Mouse (Mus musculus): ENCODE data around the gene Ttc36.

Gene Ttc36

DNA sequence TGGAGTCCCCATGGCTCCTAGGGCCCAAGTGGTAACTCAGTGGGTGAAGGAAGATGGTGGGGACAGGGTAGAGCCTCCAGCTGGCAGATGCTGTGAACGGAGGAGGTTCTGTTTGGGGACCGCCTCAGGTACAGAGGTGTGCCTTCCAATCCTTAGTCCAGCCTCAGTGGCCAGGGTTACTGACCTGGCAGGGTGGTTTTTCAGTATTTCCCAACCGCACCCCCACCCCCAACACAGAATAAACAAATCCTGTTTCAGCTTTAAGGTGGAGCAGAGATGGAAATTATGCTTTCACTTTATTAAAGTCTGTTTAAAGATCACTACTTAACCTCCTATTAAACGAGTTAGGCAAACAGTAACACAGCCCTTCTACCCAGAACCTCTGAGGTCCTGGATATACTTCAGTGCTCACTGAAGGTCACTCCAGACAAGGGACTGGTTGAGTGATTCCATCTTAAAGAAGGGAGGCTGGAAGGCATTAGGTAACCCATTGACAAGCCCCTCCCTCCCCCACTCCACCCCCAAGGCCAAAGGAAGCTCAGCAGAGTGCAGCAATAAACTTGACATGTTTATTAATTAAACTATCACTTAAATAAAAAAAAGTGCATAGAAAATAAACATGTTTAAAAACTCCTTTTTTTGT lies at the start of gene Ttc36:
Gene Ttc36 (minus strand): TSS at position 265 of the 643 bp plus-strand sequence.
- in situ Hi-C loops (cut with MboI, MseI) = no loop called here

DNA sequence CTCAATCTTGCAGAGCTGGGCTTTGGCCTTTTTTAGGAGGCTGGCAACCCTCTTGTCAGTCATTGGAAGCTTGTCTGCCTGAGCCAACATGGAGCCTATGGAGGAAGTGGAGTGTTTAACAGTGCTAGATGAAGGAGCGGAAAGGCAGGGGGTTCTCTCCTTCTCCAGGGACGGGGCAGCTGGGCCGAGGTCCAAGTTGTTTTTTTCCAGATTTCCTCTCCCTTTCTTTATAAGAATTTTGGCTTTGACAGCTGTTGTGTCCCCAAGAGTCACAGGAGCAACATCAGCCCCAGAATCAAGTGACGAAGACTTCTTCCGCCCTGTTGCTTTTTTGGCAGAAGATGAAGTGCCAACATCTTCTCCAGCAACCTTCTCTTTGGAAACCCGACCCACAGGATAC lies 44.6 kb upstream of the Ttc36 start:
- in situ Hi-C loops (cut with MboI, MseI) = no loop called here

DNA sequence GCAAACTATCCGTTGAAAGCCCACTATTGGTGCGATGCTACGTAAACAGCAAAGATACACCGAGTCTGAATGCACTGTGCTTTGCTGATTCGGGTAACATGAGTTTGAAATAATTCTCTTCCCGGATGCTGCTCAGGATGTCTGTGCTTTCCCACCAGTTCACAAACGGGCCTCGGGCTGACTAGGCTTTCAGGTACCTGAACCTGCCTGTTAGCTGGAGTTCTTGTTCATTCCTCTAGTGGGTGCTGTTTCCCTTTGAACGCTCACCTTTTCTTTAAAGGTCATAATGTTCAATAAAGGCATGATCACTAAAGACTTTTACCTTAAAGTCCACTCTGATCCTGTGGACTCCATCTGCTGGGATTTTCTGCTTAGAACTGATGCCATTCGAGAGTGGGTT lies 38.4 kb upstream of the Ttc36 start:
- in situ Hi-C loops (cut with MboI, MseI) = no loop called here

DNA sequence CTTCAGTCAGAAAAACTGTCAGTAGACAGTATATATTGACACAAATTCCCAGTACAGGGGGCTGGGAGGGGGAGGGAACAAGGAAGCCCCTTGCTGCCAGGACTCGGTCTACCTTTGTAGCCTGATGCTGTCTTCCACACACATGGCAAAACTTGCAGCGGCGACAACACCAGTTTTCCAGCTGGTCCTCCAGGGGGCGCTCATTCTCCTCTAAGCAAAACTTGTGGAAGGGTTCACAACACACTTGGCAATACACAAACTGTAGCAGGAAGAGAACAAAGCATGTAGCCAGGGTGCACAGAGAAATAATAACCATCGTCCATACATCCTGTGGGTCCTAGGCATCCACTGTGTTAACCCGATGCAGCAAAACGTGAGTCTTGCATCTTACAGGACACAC lies 33.6 kb upstream of the Ttc36 start:
- in situ Hi-C loops (cut with MboI, MseI) = no loop called here

DNA sequence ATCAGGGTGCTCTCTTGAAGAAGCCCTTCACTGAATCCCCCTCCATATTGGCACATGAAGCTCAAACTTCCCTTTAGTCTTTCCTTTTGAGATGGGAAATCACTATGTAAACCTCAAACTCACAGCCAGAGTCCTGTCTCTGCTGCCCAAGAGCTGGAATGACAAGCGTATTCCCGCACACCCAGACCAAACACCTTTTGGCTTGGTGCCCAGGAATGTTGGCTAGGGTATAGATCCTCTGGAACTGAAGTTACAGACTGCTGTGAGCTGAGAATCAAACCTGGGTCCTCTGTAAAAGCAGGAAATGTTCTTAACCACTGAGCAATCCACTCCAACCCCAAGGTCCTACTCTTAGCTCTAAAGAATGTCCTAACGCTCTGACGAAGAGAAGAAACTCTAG lies 29.5 kb upstream of the Ttc36 start:
- in situ Hi-C loops (cut with MboI, MseI) = no loop called here

DNA sequence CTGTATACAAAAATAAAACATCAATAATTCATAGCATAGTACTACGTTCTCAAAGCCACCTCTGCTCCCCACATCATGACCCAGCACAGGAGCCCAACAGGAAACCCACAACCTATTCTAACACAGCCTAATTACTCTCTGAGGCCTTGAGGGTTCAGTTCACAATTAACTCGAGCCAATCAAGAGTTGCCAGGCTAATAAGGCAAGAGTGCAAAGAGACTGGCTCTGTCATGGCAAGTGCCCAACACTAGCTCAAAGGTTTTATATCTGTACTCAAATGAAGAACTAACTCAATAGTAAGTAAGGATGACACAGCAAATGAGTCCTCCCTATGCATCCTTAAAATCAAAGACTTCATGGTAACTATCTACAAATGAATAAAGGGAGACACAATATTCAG lies 27.6 kb upstream of the Ttc36 start:
- in situ Hi-C loops (cut with MboI, MseI) = no loop called here

DNA sequence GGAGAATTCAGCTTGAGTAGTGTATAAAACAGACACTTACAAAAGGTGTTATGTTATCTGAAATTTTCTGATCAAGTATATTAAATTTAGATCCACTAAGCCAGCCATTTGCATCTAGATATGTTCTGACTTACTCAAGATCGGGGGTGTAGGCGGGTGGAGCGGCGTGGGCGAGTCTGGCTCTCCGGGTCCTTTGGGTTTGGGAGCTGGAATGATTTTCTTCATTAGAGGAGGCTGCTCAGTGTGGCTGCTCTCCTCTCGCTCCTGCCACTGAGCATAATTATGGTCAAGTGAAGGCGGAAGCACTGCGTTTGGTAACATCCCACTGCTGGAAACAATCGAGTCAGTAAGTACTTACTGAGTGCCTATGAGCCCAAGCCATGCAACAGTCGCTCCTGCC lies 26.1 kb upstream of the Ttc36 start:
- in situ Hi-C loops (cut with MboI, MseI) = loop anchor here (10.0 kb wide), 1 partner anchor 194 kb away; no protein-coding TSS in a partner anchor

DNA sequence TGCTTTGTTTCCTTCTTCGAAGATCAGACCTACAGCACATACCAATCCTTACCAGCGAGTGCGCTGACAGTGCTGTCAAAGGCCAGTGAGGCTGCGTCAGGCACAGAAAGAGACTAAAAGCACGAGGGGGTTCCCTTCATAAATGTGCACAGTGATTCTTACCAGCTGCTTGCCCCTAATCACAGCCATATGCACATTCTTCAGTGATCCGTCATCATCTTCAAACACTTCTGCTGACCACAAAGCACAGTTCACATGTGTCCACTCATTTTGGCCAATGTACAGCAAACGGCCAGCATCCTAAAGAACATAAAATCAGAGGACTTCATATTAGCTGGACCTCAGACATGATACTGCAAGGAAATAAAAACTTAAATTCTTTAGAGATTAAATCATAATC lies 23.8 kb upstream of the Ttc36 start:
- in situ Hi-C loops (cut with MboI, MseI) = loop anchor here (10.0 kb wide), 1 partner anchor 192 kb away; no protein-coding TSS in a partner anchor

DNA sequence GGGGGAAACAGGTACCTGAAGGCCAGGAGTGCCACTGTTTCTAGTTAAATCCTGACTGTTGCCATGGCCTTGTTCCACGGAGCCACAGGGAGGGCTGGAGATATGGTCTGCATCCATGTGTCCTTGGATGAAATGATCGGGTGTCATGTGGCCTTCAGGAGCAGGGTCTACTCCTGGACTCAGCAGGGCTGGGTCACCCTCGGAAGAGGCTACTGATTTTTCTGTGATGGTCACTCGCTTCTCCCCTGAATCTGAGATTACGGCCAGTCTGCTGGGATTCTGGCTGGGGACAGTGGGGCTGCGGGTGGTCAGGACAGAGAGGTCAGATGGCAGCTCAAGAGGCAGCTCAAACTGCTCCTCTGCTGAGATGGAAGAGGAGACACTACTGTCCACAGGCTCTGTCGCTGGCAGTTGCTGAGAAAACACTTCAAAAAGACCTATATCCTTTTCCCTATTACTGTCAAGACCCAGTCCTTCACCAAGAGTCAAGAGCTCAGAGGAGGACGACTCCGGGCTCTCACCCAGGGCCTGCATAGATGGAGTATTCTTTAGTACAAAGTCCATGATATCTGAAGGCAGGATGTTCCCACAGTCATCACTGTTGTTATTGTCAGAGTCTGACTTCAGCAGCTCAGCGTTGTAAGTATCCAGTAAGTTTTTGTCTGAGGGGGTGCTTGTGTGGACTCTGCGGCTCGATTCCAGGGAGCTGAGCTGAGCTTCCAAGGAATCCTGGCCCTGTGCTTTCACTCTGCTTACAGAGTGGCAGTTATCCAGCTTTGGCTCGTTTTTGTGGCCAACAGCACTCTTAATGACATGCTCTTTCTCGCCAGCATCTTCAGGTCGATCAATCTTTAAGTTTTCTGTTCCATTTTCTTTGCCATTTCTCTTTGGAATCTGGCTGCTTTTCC lies 17.3 kb upstream of the Ttc36 start:
- in situ Hi-C loops (cut with MboI, MseI) = loop anchor here (10.0 kb wide), 2 partner anchors 185 to 285 kb away; no protein-coding TSS in a partner anchor

DNA sequence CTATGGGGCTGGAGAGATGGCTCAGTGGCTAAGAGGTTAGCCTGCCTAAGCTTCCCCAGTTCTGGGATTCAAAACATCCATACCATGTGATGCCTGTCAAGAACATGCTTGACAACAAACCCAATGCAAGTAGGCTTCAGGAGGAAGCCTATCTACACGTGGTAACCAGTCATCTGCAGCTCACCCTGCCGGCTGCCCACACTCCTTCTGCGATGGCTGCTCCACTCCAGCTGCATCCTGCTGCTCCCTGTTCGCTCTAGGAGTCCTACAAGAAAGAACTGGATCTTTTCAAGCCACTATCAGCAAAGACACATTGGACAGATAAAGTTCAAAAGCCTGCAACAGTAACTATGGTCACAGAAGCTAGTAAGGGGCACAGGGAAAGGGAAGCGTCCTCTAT lies 14.7 kb upstream of the Ttc36 start:
- in situ Hi-C loops (cut with MboI, MseI) = loop anchor here (10.0 kb wide), 1 partner anchor 287 kb away; no protein-coding TSS in a partner anchor

DNA sequence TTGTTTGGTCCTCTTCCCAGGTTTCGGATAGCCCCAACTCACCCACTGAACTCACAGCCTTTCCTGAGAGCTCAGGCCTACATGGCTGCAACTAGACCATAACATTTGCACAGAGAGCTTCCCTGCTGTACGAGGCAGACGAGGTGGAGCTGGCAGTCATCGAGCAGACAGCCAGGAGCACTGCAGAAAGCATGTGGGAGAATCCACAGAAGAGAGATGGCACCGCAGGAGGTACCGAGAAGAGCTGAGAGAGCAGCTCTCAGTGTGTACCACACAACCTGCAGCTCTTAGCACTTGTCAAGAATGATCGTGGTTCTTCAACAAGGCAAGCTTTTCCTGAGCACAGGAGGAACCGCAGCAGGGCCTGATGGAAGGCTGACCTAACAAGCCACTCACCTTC lies 11.3 kb upstream of the Ttc36 start:
- in situ Hi-C loops (cut with MboI, MseI) = loop anchor here (10.0 kb wide), 1 partner anchor 291 kb away; no protein-coding TSS in a partner anchor

DNA sequence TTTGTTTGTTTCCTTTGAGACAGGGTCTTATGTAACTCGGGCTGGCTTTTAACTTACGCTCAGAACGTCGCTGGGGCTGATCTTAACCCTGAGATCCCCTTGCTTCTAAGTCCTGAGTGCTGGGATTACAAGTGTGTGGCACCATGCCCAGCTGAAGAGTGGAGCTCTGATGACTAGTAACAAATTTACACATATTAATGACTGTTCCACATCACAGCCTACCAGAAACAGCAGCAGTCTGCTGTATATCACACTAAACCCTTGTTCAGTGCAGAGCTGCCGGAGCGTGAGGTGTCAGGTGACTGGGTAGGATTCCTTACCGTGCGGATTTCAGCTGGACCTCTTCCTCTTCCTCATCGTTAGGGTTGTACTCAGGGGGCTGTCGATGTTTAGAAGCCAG lies 7.4 kb upstream of the Ttc36 start:
- in situ Hi-C loops (cut with MboI, MseI) = loop anchor here (10.0 kb wide), 1 partner anchor 294 kb away; no protein-coding TSS in a partner anchor

DNA sequence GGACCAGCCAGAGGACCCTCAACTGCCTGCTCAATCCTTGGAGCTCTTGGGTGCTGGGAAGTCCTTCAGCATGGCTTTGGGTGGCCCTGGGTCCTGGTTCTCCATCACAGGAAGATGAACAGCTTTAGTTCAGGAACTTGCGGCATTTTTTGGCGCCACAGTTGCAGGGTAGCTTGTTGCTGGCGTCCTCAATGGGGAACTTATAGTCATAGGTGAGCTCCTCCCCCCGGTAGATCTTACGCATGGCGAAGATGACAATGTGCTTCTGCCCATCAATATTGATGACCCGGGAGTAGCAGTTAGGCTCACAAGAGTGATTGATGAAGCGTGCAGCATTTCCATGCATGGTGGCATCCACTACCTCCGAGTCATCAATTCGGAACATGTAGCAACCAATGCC lies 4.9 kb upstream of the Ttc36 start:
- in situ Hi-C loops (cut with MboI, MseI) = no loop called here

DNA sequence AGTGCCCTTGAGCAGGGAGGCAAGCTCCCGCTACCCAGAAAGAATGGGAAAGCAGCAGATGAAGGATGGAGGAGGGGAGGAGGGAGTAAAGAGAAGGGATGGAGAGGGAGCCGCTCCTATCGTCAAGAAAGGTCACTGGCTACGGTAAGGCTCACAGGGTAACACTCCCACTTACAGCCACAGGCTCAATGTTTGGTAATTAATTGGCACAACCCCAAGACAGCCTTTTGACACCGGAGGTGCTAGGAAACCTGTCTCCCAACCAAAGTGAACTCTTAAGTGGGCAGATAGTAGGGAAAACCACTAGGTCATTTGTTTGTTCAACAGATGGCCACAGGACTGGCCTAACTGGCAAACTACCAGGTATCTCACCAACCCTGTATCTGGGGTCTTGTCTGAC lies 4.3 kb upstream of the Ttc36 start:
- in situ Hi-C loops (cut with MboI, MseI) = no loop called here

DNA sequence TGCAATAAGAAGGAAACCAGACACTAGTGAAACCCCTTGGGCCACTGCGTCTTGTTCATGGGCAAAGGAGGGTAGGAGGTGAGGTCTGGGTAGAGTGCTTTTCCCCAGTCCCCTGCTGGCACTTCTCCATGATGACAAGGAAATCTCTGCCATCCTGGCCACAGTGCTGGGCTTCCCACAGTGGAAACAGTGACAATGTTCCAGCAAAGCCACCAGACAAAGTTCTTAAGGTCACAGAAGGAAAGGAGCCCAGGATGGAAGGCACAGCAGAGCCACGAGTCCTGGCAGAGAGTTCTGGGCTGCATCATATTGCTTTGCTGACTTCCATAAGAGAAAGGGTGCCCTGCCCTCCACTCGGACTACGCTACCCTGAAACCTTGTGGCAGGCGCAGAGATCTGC lies 2.7 kb upstream of the Ttc36 start:
- in situ Hi-C loops (cut with MboI, MseI) = no loop called here

DNA sequence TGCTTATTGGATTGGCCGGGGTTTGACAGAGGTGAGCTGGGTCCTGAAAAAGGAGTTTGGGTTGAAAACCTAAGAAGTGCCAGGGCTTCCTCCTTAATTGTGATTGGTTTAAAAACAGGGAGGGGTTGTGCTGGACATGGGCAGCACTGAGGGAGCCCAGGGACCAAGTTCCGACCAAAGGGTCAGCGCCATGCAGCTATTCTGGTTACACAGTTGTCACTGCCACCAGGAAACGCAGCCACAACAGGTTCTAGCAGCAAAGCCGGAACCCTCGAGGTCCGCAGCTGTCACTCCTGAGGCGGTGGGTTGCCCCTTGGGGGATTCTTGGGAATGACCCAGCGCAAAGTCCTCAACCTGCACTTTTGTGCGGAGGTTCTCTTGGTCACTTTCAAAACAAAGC lies 1.8 kb upstream of the Ttc36 start:
- in situ Hi-C loops (cut with MboI, MseI) = no loop called here

DNA sequence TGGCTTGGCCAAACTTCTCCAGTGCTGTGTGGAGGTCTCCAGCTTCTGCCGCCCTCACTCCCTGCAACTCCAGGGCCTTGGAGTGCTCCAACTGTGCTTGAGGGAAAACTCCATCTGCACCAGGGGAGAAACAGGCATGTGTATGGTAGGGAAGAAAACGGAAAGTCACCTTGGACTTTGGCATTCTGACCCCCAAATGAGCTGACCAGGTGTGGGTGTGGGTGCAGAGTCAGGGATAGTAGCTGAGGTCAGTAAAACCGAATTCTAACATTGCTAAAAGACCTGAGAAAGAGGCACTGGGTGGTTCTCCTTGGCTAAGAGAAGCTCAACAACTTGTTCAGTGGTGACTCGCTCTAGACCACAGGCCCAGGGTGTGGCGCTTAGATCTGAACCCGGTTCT lies 1.2 kb downstream of the Ttc36 start:
- in situ Hi-C loops (cut with MboI, MseI) = no loop called here

DNA sequence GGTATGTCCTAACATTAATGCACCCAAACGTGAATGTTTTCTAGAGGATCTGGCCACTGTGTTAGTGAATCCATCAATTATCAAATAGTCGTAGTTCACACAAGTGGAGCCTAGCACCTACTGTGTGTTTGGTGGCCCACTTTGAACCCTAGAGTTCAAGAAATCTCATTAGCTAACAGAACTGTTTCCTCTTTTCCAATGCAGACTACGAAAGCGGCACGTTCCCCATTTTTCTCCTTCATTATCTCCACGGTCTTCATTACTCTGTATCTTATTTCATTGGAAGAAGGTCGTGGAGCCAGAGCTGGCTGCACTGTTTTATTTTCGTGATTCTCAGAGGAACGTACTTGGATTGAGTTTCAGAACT lies 2.9 kb downstream of the Ttc36 start:
- in situ Hi-C loops (cut with MboI, MseI) = no loop called here

DNA sequence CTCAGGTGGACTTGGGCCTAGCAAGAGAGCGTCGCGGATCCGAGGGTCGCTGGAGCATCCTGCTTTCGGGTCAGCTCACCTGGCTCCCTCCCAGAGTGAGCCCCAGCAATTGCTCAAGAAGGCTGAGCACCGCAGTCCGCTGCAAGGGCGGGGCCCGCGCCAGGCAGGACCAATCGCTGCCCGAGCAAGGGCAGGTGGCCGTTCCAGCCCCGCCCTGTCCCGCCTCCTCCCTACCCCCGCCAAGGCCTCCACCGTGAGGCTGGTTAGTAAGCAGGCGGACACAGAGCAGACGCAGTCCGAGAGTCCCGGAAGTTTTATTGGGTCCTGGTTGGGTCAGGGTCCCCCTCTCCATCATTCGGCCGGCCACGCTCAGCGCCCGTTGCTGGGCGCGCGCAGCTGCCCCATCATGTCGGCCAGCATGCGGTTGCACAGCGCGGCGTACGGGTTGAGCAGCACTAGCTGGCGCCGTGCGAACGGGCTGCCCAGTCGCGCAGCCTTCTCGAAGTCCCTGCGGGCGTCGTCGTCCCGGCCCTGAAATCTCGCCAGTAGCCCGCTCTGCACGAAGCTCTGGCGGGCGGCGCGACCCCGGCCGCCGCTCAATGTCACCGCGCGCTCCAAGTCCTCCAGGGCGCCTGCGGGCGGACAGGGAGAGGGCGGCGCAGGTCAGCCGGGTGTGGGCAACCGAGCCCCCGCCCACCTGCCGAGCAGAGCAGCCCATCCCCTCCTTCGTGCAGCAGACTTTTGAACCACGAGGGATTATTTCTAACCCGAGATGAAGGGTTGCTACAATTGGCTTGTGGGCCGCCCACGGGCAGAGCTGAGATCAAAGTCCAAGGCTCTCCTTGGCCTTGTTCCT lies 3.5 kb downstream of the Ttc36 start, which contains the start of gene Tmem25:
Gene Tmem25 (minus strand): TSS at position 206 of the 856 bp plus-strand sequence.
- in situ Hi-C loops (cut with MboI, MseI) = no loop called here

DNA sequence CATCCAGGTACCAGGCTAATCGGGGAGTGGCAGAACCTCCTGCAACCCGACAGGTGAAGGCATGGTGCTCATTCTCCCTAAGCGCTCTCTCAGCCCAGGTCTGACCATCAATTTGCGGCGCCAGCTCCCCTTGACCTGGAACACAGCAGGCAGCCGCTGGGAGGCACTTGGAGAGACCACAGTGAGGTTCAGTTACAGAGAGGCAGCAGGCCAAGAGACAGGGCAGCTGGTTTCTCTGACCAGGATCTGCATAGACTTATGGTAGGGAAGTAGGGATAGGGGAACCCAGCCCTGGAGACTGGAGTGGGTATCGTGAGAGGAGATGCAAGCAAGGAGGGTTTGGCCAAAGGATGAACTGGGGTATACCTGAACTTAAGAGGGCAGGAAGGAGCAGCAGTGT lies 4.6 kb downstream of the Ttc36 start:
- in situ Hi-C loops (cut with MboI, MseI) = no loop called here

DNA sequence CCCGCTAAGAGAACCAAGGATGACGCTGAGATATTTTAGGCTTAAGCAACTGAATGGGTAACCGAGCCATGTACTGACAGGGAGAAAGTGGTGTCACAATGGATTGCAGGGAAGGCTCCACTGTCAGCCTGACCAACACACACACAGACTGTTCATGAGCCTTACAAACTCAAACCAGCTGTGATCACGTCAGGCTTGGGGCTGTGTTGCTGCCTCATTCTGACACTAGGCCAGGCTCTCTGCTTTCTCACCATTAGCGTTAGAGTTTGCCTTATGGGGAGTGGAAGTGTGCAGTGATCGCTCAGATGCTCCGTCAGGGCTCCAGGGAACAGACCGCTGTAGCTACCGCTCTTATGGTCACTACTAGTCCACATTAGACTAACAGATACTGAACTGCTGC lies 10.0 kb downstream of the Ttc36 start:
- in situ Hi-C loops (cut with MboI, MseI) = no loop called here
